Mouse (Mus musculus) brain, adult 10 weeks (tissue): ENCODE data around the gene Cerkl. TPM values are rescaled to one million over a fixed set of nuclear protein-coding genes. Genes with fewer than 3 reads are reported as not detected.

Experiments used
- polyA plus RNA-seq: library from polyadenylated mRNA; stranded (reverse); fragments of 350-450 nt; fragmentation: Illumina TruSeq; extraction: RNeasy Lipid Tissue Mini Kit (QIAGEN cat#74804); gene quantifications from one replicate; pipeline ENCODE4 v1.2.3, GENCODE M21; 2015; ENCODE audit warnings: low read depth, low replicate concordance

The Cerkl gene
- 3.1 TPM for polyA plus RNA-seq

GRCm38 (mm10) chr2:79456575-79457349, at the start of gene Cerkl, which contains the start of gene Neurod1:
Gene Cerkl (minus strand): TSS chr2:79456785.
Gene Neurod1 (minus strand): TSS chr2:79456751.

Other genes starting within 250 kb of the Cerkl start
- 3.7 TPM for gene Itga4, start 201.4 kb downstream of the Cerkl start, polyA plus RNA-seq
- 9.7 TPM for gene Neurod1, start within 50 bp of the Cerkl start, polyA plus RNA-seq
- 26.3 TPM for gene Itprid2, start 178.6 kb upstream of the Cerkl start, polyA plus RNA-seq